Mouse (Mus musculus) erythroblast, embryonic 14.5 days (primary cell): ENCODE results near the gene Sh3rf3. TPM values are rescaled to one million over a fixed set of nuclear protein-coding genes. Genes with fewer than 3 reads are reported as not detected.

Experiments
- H3K27me3 ChIP-seq: 2 replicates; pipeline ENCODE4 v1.6.1; 2012; ENCODE audit warnings: inconsistent platforms; ENCODE audit not compliant: control insufficient read depth
- H3K36me3 ChIP-seq: 2 replicates; pipeline ENCODE4 v1.6.1; 2012; ENCODE audit warnings: mild to moderate bottlenecking, inconsistent platforms; ENCODE audit not compliant: control insufficient read depth
- H3K4me1 ChIP-seq: 2 replicates; pipeline ENCODE4 v1.6.1; 2012; ENCODE audit warnings: inconsistent platforms; ENCODE audit not compliant: control insufficient read depth
- H3K4me3 ChIP-seq: replicated peaks from 2 replicates; pipeline ENCODE3; 2012; ENCODE audit warnings: moderate library complexity, mild to moderate bottlenecking, inconsistent platforms
- H3K9me3 ChIP-seq: 2 replicates; pipeline ENCODE4 v1.6.1; 2012; ENCODE audit warnings: low read length, inconsistent platforms, mixed read lengths; ENCODE audit not compliant: control insufficient read depth
- GATA1 ChIP-seq: IDR thresholded peaks from 2 replicates; pipeline ENCODE4 v1.6.1; 2012; ENCODE audit warnings: low read length, inconsistent platforms, mixed read lengths
- TAL1 ChIP-seq: IDR thresholded peaks from 3 replicates; pipeline ENCODE4 v1.6.1; 2012; ENCODE audit warnings: low read length, inconsistent platforms, mixed read lengths
- polyA plus RNA-seq: library from polyadenylated mRNA; stranded (reverse); fragments of >175 nt; gene quantifications from 2 replicates; pipeline ENCODE4 v1.2.3, GENCODE M21; 2012

Sh3rf3 gene
- polyA plus RNA-seq, 1 experiment = not detected

DNA sequence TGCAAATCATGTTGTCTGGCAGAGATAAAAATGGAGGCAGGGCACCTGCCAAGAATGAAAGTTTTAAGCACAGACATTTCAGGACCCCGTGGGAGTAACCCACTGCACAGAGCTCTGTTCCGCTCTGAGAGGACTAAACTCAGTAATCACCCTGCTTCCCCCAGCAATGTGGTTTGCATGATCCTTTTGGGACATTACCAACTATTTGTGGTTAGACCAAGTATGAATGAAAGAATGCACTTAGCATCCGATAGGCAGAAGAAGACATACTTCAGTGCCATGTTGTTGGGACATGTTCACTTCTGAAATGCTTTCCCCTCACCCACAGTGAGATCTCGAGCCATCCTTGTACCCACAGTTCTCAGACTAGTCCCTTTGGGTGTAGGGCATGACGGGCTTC lies 24.3 kb downstream of the Sh3rf3 start:
- peaks cover 4% of the 10 kb centered on the region for H3K9me3 ChIP-seq
- H3K27me3 ChIP-seq = no peaks in the 10 kb centered on the region
- H3K4me1 ChIP-seq = no peaks in the 10 kb centered on the region
- H3K36me3 ChIP-seq = no peaks in the 10 kb centered on the region
- no peak overlapping the region for H3K4me3 ChIP-seq
- TF ChIP-seq TAL1 (no peak), GATA1 (no peak)

DNA sequence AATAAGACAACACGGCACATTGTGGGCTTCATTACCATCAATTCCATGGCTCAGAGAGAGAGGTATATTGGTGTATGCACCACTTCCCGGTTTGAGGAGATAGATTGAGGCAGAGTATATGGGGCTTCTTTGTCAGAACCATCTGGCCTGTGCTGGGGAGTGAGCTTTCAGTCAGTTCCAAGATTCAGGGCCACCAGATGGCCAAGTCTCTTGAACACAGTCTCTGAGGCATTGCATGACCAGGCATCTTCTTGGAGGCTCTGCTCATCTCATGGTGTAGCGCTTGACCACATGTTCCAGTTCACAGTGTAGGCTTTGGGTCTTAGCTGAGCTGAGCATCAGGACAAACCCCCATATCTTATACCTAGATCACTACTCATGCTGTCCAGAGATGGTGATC lies 28.8 kb downstream of the Sh3rf3 start:
- no peak for TF ChIP-seq GATA1
- TF ChIP-seq TAL1 = no peak
- H3K4me1 ChIP-seq = no peaks in the 10 kb centered on the region
- no peaks in the 10 kb centered on the region for H3K27me3 ChIP-seq
- peaks cover 4% of the 10 kb centered on the region for H3K9me3 ChIP-seq
- no peaks in the 10 kb centered on the region for H3K36me3 ChIP-seq
- H3K4me3 ChIP-seq = no peak overlapping the region

GRCm38 (mm10) chr10:58843100-58843499 lies 29.9 kb downstream of the Sh3rf3 start:
- Histone ChIP-seq H3K4me1 (no peaks in the 10 kb centered on the region), H3K27me3 (no peaks in the 10 kb centered on the region), H3K4me3 (no peak overlapping the region), H3K36me3 (no peaks in the 10 kb centered on the region), H3K9me3 (peaks cover 4% of the 10 kb centered on the region)
- TF ChIP-seq GATA1 = no peak
- no peak for TF ChIP-seq TAL1

- Histone ChIP-seq H3K27me3 (no peaks in the 10 kb centered on the region), H3K4me3 (no peak overlapping the region), H3K9me3 (no peaks in the 10 kb centered on the region; the same call in 1 of the 2 replicates), H3K36me3 (no peaks in the 10 kb centered on the region), H3K4me1 (no peaks in the 10 kb centered on the region)
- TF ChIP-seq GATA1 (no peak), TAL1 (no peak)
Observed at GRCm38 (mm10) chr10:58848127-58848526, 35.0 kb downstream of the Sh3rf3 start.

DNA sequence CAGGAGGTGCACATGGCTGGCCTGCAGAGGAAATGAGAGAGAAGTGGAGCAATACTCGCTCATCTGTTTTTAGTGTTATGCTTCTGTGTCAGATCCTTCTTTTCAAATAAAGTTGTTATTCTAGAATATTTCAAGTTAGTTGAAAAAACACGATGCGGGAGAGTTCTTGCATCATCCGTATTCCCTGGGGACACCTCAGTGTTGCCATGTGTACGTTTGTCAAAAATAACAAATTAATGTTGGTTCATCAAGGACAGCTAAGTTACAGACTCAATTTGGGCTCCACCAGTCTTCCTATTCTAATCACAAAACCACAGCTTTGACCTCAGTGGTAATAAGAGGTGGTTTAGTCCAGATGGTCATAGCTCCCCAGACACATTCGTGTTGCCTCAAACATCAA lies 35.4 kb downstream of the Sh3rf3 start:
- Histone ChIP-seq H3K9me3 (no peaks in the 10 kb centered on the region; the same call in 1 of the 2 replicates), H3K36me3 (no peaks in the 10 kb centered on the region), H3K27me3 (no peaks in the 10 kb centered on the region), H3K4me3 (no peak overlapping the region), H3K4me1 (no peaks in the 10 kb centered on the region)
- TF ChIP-seq GATA1 (no peak), TAL1 (no peak)

DNA sequence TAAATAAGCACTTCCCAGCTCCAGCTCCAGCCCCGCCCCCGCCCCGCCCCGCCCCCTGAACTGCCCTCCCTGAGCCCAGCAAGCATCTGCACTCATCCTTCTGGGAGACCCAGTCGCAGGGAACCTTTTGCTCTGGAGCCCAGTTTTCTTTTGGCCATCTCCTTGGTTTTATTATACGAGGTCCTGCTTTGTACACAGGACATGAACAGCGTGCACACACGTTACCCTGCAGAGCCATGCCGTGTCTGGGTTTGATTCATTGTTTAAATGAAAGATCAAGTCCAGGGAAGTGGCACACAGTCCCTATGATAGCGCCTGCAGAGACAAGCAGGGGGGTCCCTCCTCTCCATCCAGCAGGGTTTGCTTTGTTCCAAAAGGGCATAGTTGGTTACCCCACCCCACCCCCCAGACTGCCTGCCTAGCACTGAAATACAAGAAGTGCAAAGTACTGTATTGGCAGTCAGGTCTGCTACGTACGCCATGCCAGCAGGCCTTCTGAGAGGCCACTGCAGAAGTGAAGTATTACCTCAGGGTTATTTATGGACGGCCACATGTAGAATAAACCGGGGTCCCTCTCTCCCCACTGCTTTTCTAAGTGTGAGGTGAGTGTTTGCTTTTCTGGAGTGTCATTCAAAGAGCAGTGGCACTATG lies 41.5 kb downstream of the Sh3rf3 start:
- TF ChIP-seq GATA1 (no peak), TAL1 (no peak)
- H3K27me3 ChIP-seq = no peaks in the 10 kb centered on the region
- H3K9me3 ChIP-seq = no peaks in the 10 kb centered on the region
- no peak overlapping the region for H3K4me3 ChIP-seq
- H3K4me1 ChIP-seq = no peaks in the 10 kb centered on the region
- no peaks in the 10 kb centered on the region for H3K36me3 ChIP-seq

- no peak for TF ChIP-seq GATA1
- no peak for TF ChIP-seq TAL1
- Histone ChIP-seq H3K4me3 (no peak overlapping the region), H3K4me1 (no peaks in the 10 kb centered on the region), H3K36me3 (no peaks in the 10 kb centered on the region), H3K9me3 (no peaks in the 10 kb centered on the region), H3K27me3 (no peaks in the 10 kb centered on the region)
Observed at GRCm38 (mm10) chr10:58855199-58855751, 42.1 kb downstream of the Sh3rf3 start.

- H3K9me3 ChIP-seq = no peaks in the 10 kb centered on the region
- TF ChIP-seq GATA1 = no peak
- TF ChIP-seq TAL1 = no peak
- H3K27me3 ChIP-seq = no peaks in the 10 kb centered on the region
- no peaks in the 10 kb centered on the region for H3K36me3 ChIP-seq
- H3K4me3 ChIP-seq = no peak overlapping the region
- no peaks in the 10 kb centered on the region for H3K4me1 ChIP-seq
Observed at GRCm38 (mm10) chr10:58855814-58856213, 42.7 kb downstream of the Sh3rf3 start.

DNA sequence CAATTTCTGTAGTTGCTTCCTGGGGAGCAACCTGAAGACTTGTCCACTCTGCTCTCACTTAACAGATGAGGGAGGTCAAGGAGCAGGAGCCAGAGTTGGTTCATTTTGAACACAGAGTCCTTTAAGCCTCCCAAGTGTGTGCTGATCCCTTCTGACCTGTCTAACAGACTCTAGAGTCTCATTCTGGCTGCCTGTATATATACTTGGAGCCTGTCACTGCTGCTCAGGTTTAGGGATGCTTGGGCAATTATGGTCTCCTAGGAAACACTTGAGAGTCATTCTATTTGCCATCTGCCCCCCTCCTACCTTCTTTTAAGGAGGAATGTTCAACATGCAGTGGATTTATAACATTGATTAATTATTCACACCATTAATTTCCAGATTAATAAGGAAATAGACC lies 43.6 kb downstream of the Sh3rf3 start:
- Histone ChIP-seq H3K27me3 (no peaks in the 10 kb centered on the region), H3K4me3 (no peak overlapping the region), H3K9me3 (no peaks in the 10 kb centered on the region), H3K36me3 (no peaks in the 10 kb centered on the region), H3K4me1 (no peaks in the 10 kb centered on the region)
- TF ChIP-seq TAL1 = no peak
- no peak for TF ChIP-seq GATA1
